Mouse (Mus musculus) cerebellum, adult 2 months (tissue): ENCODE results near the gene Rras. TPM values are rescaled to one million over a fixed set of nuclear protein-coding genes. Genes with fewer than 3 reads are reported as not detected.

Source experiments
- DNase-seq, 2 experiments: peaks; one replicate each; pipeline ENCODE4 v3.0.0; 2021
- H3K27ac ChIP-seq: fragments of 200-500 bp; 2 replicates; pipeline ENCODE4 v1.5.1; 2012; ENCODE audit warnings: low read length, control low read depth, inconsistent platforms; ENCODE audit not compliant: insufficient read depth
- H3K27me3 ChIP-seq: fragments of 200-500 bp; 2 replicates; pipeline ENCODE4 v1.6.1; 2012; ENCODE audit warnings: inconsistent platforms, mild to moderate bottlenecking, low read length, moderate library complexity; ENCODE audit not compliant: control insufficient read depth, insufficient read depth
- H3K4me1 ChIP-seq: fragments of 200-500 bp; 2 replicates; pipeline ENCODE4 v1.6.1; 2011; ENCODE audit warnings: low read length; ENCODE audit not compliant: control insufficient read depth, insufficient read depth
- H3K4me3 ChIP-seq: fragments of 200-500 bp; replicated peaks from 2 replicates; pipeline ENCODE3; 2011; ENCODE audit warnings: mild to moderate bottlenecking, low read depth, low read length, control low read depth; ENCODE audit not compliant: insufficient read depth
- CTCF ChIP-seq: fragments of 200-500 bp; IDR thresholded peaks from 2 replicates; pipeline ENCODE4 v1.5.1; 2011; ENCODE audit warnings: low read depth, mild to moderate bottlenecking, control low read depth, low read length, moderate library complexity, borderline replicate concordance; ENCODE audit not compliant: insufficient read depth
- POLR2A ChIP-seq: fragments of 200-500 bp; IDR thresholded peaks from 2 replicates; pipeline ENCODE4 v1.6.1; 2011; ENCODE audit warnings: low read length, control low read depth, borderline replicate concordance; ENCODE audit not compliant: insufficient read depth
- WGBS: fragments of 180-500 bp; shearing (Covaris S2); methylation state at CpG from one replicate; pipeline ENCODE4 v1.1.7; 2018; 5-methylcytosine and 5-hydroxymethylcytosine counted together
- polyA plus RNA-seq: library from polyadenylated mRNA; depleted of rRNA; stranded (reverse); fragments of >200 nt; gene quantifications from 2 replicates; pipeline ENCODE4 v1.2.3, GENCODE M21; 2012

Gene Rras
- polyA plus RNA-seq, 1 experiment: 29.7 TPM

GRCm38 (mm10) chr7:45024281-45025248, 6.8 kb downstream of the Rras start:
- peaks cover 21% of the 10 kb centered on the region for H3K4me1 ChIP-seq
- peak overlapping the region; percentile 29 for H3K27ac ChIP-seq
- TF ChIP-seq CTCF (no peak), POLR2A (no peak)
- no peak for DNase-seq
- 67% methylated on average over 15 of the region's 15 CpGs for WGBS
- H3K4me3 ChIP-seq: no peak overlapping the region
- no peaks in the 10 kb centered on the region for H3K27me3 ChIP-seq

GRCm38 (mm10) chr7:45025601-45026220, 8.0 kb downstream of the Rras start:
- peak in 1 of 2 experiments; percentile 25 for DNase-seq
- 55% methylated on average over 8 of the region's 8 CpGs for WGBS
- H3K4me1 ChIP-seq: peaks cover 21% of the 10 kb centered on the region
- peak overlapping the region; percentile 29 for H3K27ac ChIP-seq
- TF ChIP-seq POLR2A (no peak), CTCF (no peak)
- H3K4me3 ChIP-seq: no peak overlapping the region
- H3K27me3 ChIP-seq: no peaks in the 10 kb centered on the region

DNA sequence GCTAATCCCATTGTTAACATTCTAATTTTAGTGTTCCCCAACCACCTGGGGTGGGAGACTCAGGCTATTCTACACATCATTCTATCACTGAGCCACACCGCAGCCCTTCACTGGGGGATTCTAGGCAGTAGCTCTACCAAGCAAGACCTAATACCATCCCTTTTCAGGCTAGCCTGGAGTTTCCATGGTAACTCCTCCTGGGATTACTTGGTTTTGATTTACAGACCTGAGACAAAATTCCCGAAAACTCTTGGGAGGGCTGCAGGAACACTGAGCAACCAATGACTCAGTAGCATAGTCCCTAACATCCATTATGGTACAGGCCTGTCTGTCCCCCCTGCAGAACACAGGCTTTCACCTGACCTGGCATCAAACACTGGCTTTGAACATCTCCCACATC, 8.5 kb downstream of the Rras start:
- Histone ChIP-seq H3K27ac (0 out of 2 replicates have a peak overlapping the region, but pooled peaks have one; percentile 29), H3K27me3 (no peaks in the 10 kb centered on the region), H3K4me3 (no peak overlapping the region), H3K4me1 (peaks cover 21% of the 10 kb centered on the region)
- TF ChIP-seq CTCF (no peak), POLR2A (no peak)
- 65% methylated on average over 2 of the region's 2 CpGs for WGBS
- no peak for DNase-seq

- Histone ChIP-seq H3K4me3 (no peak overlapping the region), H3K4me1 (peaks cover 21% of the 10 kb centered on the region), H3K27me3 (no peaks in the 10 kb centered on the region), H3K27ac (no peak overlapping the region)
- 91% methylated on average over 9 of the region's 9 CpGs for WGBS
- no peak for TF ChIP-seq CTCF
- TF ChIP-seq POLR2A: no peak
- DNase-seq: no peak
Observed at GRCm38 (mm10) chr7:45027761-45028160, 10.0 kb downstream of the Rras start.

DNA sequence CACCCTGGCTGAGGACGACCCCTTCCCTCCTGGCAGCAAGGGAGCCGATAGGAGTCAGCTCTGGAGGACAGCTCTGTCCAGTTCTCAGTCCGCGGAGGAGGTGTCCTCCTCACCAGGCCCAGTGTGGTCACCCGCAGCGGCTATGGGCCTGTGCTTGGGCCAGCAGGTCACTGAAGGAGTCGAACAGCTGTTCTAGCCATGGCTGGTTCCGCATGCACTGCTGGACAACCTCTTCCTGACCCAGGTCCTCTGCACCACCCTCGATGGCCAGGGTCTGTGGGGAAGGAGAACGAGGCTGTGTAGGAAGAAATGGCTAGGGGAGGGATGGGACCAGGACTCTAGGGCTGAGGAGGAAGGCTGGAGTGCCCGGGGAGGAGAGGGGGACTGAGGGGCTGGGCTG, 10.6 kb downstream of the Rras start:
- Histone ChIP-seq H3K27ac (no peak overlapping the region), H3K27me3 (no peaks in the 10 kb centered on the region), H3K4me1 (peaks cover 21% of the 10 kb centered on the region), H3K4me3 (no peak overlapping the region)
- 90% methylated on average over 11 of the region's 11 CpGs for WGBS
- TF ChIP-seq CTCF (no peak), POLR2A (no peak)
- DNase-seq: no peak

- no peak overlapping the region for H3K27ac ChIP-seq
- WGBS: 80% methylated on average over 6 of the region's 6 CpGs
- TF ChIP-seq CTCF: no peak
- TF ChIP-seq POLR2A: no peak
Observed at GRCm38 (mm10) chr7:45029995-45030394, 12.2 kb downstream of the Rras start.

GRCm38 (mm10) chr7:45030857-45031256, 13.1 kb downstream of the Rras start:
- Histone ChIP-seq H3K4me3 (no peak overlapping the region), H3K4me1 (peaks cover 4% of the 10 kb centered on the region), H3K27me3 (no peaks in the 10 kb centered on the region), H3K27ac (no peak overlapping the region)
- no peak for TF ChIP-seq CTCF
- no peak for TF ChIP-seq POLR2A
- no peak for DNase-seq
- WGBS: 94% methylated on average over 8 of the region's 8 CpGs

More at GRCm38 (mm10) chr7:45029995-45030394, 12.2 kb downstream of the Rras start:
- H3K27me3 ChIP-seq: no peaks in the 10 kb centered on the region
- H3K4me3 ChIP-seq: no peak overlapping the region
- peaks cover 12% of the 10 kb centered on the region for H3K4me1 ChIP-seq
- no peak for DNase-seq
